Comparison of ENCODE assay signal across 9 mouse cellular contexts in genomic region chr12:111704609-111705008, GRCm38 (mm10). TPM values are rescaled to one million over a fixed set of nuclear protein-coding genes. Genes with fewer than 3 reads are reported as not detected.
A peak's percentile ranks its signal among the peaks of the same experiment; 100 is the strongest.
DNase-seq lines count a peak whose midpoint lies in the region; ATAC-seq and TF ChIP-seq lines count a peak whose summit lies in the region.
"Had no signal": no experiment of that assay in that cellular context is flagged by ENCODE, and none has a peak within 500 bp of the region (broad histone marks: within the 10 kb centered on the region; RNA-seq: fewer than 3 reads in every experiment).

No protein-coding gene starts in this region.

- peaks cover 10% of the 10 kb centered on the region for H3K4me1 ChIP-seq in embryonic facial prominence, embryonic 14.5 days (ENCODE audit: control insufficient read depth, insufficient read depth, low read length)

- H3K4me2 ChIP-seq in embryonic facial prominence, embryonic 14.5 days (ENCODE audit: low read depth, low read length), result no peak overlapping the region

- H3K4me3 ChIP-seq in left cerebral cortex, adult 2 months, result no peak overlapping the region
- H3K4me3 ChIP-seq in embryonic facial prominence, embryonic 14.5 days (ENCODE audit: low read depth, low read length), result no peak overlapping the region
- H3K4me3 ChIP-seq: megakaryocyte, embryonic 14.5 days had no signal

- no peaks in the 10 kb centered on the region for H3K27me3 ChIP-seq in embryonic facial prominence, embryonic 14.5 days (replicated peaks; ENCODE audit: control insufficient read depth, insufficient read depth, low read length)

- H3K9me3 ChIP-seq in embryonic facial prominence, embryonic 14.5 days (ENCODE audit: control insufficient read depth, low read length), result no peaks in the 10 kb centered on the region
- H3K9me3 ChIP-seq: megakaryocyte, embryonic 14.5 days had no signal

- WGBS in embryonic facial prominence, embryonic 14.5 days, result 16% methylated on average over 9 of the region's 9 CpGs

- H3K27ac ChIP-seq in left cerebral cortex, adult 2 months, result peak overlapping the region; percentile 73
- peak overlapping the region; percentile 39 for H3K27ac ChIP-seq in embryonic facial prominence, embryonic 14.5 days (replicated peaks; ENCODE audit: low read depth, low read length)

- H3K9ac ChIP-seq in embryonic facial prominence, embryonic 14.5 days (ENCODE audit: low read depth, low read length), result 0 out of 2 replicates have a peak overlapping the region, but pooled peaks have one; percentile 27

- H3K36me3 ChIP-seq in embryonic facial prominence, embryonic 14.5 days (ENCODE audit: control insufficient read depth, insufficient read depth, low read length), result peaks cover 27% of the 10 kb centered on the region

- TF ChIP-seq CTCF in left cerebral cortex, adult 2 months (IDR thresholded peaks at IDR 0.05), result no peak

- intact Hi-C loops in left cerebral cortex, adult 2 months (cut with DNase I), result no loop called here
- intact Hi-C loops in heart, postnatal 14 days (cut with DNase I), result no loop called here

- no peak for DNase-seq in left cerebral cortex, adult 2 months (ENCODE audit: extremely low spot score in 1 of 2, low spot score in 2 of 2)
- no peak for DNase-seq in left cerebral cortex, adult 9 months (ENCODE audit: low spot score in 2 of 2)
- peak; percentile 89 for DNase-seq in embryonic facial prominence, embryonic 14.5 days (ENCODE audit: low spot score)
- DNase-seq in heart, postnatal 14 days, result peak; percentile 78
- peak; percentile 70 for DNase-seq in lung, postnatal 14 days
- peak; percentile 55 to 70 for DNase-seq in urinary bladder, postnatal 36 days (ENCODE audit: low spot score in 2 of 2)
- DNase-seq in cerebellum, adult 18-20 months, result no peak

- peak; percentile 79 for ATAC-seq in embryonic facial prominence, embryonic 14.5 days (ENCODE audit: low read depth)
- ATAC-seq in inflammation-experienced regulatory T-cells, adult 6 months, result no peak

RNA-seq across cellular contexts. Expression of gene Bag5, which starts 8.4 kb away (rescaled TPM):
- 10 to 100 TPM; 60.9 to 61.8 TPM for total RNA-seq in left cerebral cortex, adult 2 months (2021)
- 59.0 and 61.5 TPM in 2 replicates for polyA plus RNA-seq in embryonic facial prominence, embryonic 14.5 days (2014; fragmentation: Nextera tagmentation; extraction: Ambion mirVana)
- 10 to 100 TPM; 22.6 to 22.7 TPM for total RNA-seq in heart, postnatal 14 days (2021)
- polyA plus RNA-seq in inflammation-experienced regulatory T-cells, adult 6 months (2017; shearing (Covaris generic)), result 10 to 100 TPM; 22.0 to 40.1 (median 36.7) TPM

RNA-seq across cellular contexts. Expression of gene Apopt1, which starts 8.5 kb away (rescaled TPM):
- 10 to 100 TPM; 36.2 to 38.8 TPM for total RNA-seq in left cerebral cortex, adult 2 months (2021)
- polyA plus RNA-seq in embryonic facial prominence, embryonic 14.5 days (2014; fragmentation: Nextera tagmentation; extraction: Ambion mirVana), result 46.6 and 48.0 TPM in 2 replicates
- 10 to 100 TPM; 36.9 to 37.0 TPM for total RNA-seq in heart, postnatal 14 days (2021)
- polyA plus RNA-seq in inflammation-experienced regulatory T-cells, adult 6 months (2017; shearing (Covaris generic)), result 10 to 100 TPM; 55.8 to 85.0 (median 74.3) TPM

RNA-seq across cellular contexts. Expression of gene Trmt61a, which starts 26.7 kb away (rescaled TPM):
- total RNA-seq in left cerebral cortex, adult 2 months (2021), result 10 to 100 TPM; 18.9 to 20.2 TPM
- 5.8 and 7.9 TPM in 2 replicates for polyA plus RNA-seq in embryonic facial prominence, embryonic 14.5 days (2014; fragmentation: Nextera tagmentation; extraction: Ambion mirVana)
- total RNA-seq in heart, postnatal 14 days (2021), result 1 to 10 TPM; 3.3 to 4.7 TPM
- polyA plus RNA-seq in inflammation-experienced regulatory T-cells, adult 6 months (2017; shearing (Covaris generic)), result 1 to 10 TPM; 3.2 to 4.4 (median 3.3) TPM

RNA-seq across cellular contexts. Expression of gene Ckb, which starts 32.5 kb away (rescaled TPM):
- total RNA-seq in left cerebral cortex, adult 2 months (2021), result 1,000 to 10,000 TPM; 1,837 to 1,872 TPM
- 206 and 208 TPM in 2 replicates for polyA plus RNA-seq in embryonic facial prominence, embryonic 14.5 days (2014; fragmentation: Nextera tagmentation; extraction: Ambion mirVana)
- 100 to 1,000 TPM in 1 of 2 experiments, 10 to 100 TPM in 1; 98.4 to 117 TPM for total RNA-seq in heart, postnatal 14 days (2021)
- 10 to 100 TPM; 24.2 to 37.2 (median 31.8) TPM for polyA plus RNA-seq in inflammation-experienced regulatory T-cells, adult 6 months (2017; shearing (Covaris generic))

RNA-seq across cellular contexts. Expression of gene Klc1, which starts 54.0 kb away (rescaled TPM):
- total RNA-seq in left cerebral cortex, adult 2 months (2021), result 100 to 1,000 TPM; 746 to 823 TPM
- 128 and 137 TPM in 2 replicates for polyA plus RNA-seq in embryonic facial prominence, embryonic 14.5 days (2014; fragmentation: Nextera tagmentation; extraction: Ambion mirVana)
- total RNA-seq in heart, postnatal 14 days (2021), result 100 to 1,000 TPM; 120 to 129 TPM
- 10 to 100 TPM; 17.9 to 19.7 (median 18.3) TPM for polyA plus RNA-seq in inflammation-experienced regulatory T-cells, adult 6 months (2017; shearing (Covaris generic))

Comparison
In these comparisons a context has a peak if more than half of its experiments do, and no peak if none do; other contexts are left out.
1. DNase-seq: peak in embryonic facial prominence, embryonic 14.5 days (single experiment), heart, postnatal 14 days (2 of 2), lung, postnatal 14 days (single experiment) and urinary bladder, postnatal 36 days (2 of 2); none in left cerebral cortex, adult 2 months (0 of 2), left cerebral cortex, adult 9 months (0 of 2) and cerebellum, adult 18-20 months (0 of 2).